Mouse (Mus musculus): ENCODE measurements around the gene Ttll1. TPM values are rescaled to one million over a fixed set of nuclear protein-coding genes. Genes with fewer than 3 reads are reported as not detected.

Ttll1 gene
- polyA plus RNA-seq, 1 experiment from 2014 or later, result 13.8 TPM

GRCm38 (mm10) chr15:83531961-83532469 lies 21.3 kb upstream of the Ttll1 start:
- Histone ChIP-seq H3K4me2 (replicated peaks; ENCODE audit: low read depth, low read length) (no peak overlapping the region), H3K9ac (replicated peaks; ENCODE audit: low read depth) (no peak overlapping the region), H3K27ac (ENCODE audit: low read length) (0 out of 2 replicates have a peak overlapping the region, but pooled peaks have one; percentile 85), H3K27me3 (replicated peaks; ENCODE audit: insufficient read depth, low read length) (0 out of 2 replicates have a peak, but pooled peaks cover 4% of the 10 kb centered on the region), H3K4me3 (ENCODE audit: low read depth, low read length) (no peak overlapping the region), H3K4me1 (ENCODE audit: insufficient read depth, low read depth, low read length) (peaks cover 29% of the 10 kb centered on the region), H3K9me3 (ENCODE audit: low read length) (no peaks in the 10 kb centered on the region), H3K36me3 (ENCODE audit: insufficient read depth, low read length) (no peaks in the 10 kb centered on the region)
- no peak for ATAC-seq
- WGBS, result 80% methylated on average over 5 of the region's 5 CpGs
- no peak for DNase-seq (ENCODE audit: low spot score)
- TF ChIP-seq EP300 (IDR thresholded peaks at IDR 0.05) (no peak), CTCF (IDR thresholded peaks at IDR 0.05) (peak; percentile 64)

GRCm38 (mm10) chr15:83530688-83531087 lies 20.0 kb upstream of the Ttll1 start:
- Histone ChIP-seq H3K4me3 (ENCODE audit: low read depth, low read length) (no peak overlapping the region), H3K9ac (replicated peaks; ENCODE audit: low read depth) (no peak overlapping the region), H3K27ac (ENCODE audit: low read length) (peak overlapping the region; percentile 85), H3K4me1 (ENCODE audit: insufficient read depth, low read depth, low read length) (peaks cover 29% of the 10 kb centered on the region), H3K9me3 (ENCODE audit: low read length) (no peaks in the 10 kb centered on the region), H3K27me3 (replicated peaks; ENCODE audit: insufficient read depth, low read length) (0 out of 2 replicates have a peak, but pooled peaks cover 4% of the 10 kb centered on the region), H3K36me3 (ENCODE audit: insufficient read depth, low read length) (no peaks in the 10 kb centered on the region), H3K4me2 (replicated peaks; ENCODE audit: low read depth, low read length) (no peak overlapping the region)
- ATAC-seq (no peak), DNase-seq (ENCODE audit: low spot score) (no peak)
- no peak for TF ChIP-seq EP300 (IDR thresholded peaks at IDR 0.05)
- TF ChIP-seq CTCF (IDR thresholded peaks at IDR 0.05), result no peak
- 40% methylated on average over 6 of the region's 6 CpGs for WGBS

- H3K36me3 ChIP-seq (ENCODE audit: insufficient read depth, low read length), result no peaks in the 10 kb centered on the region
Measured at GRCm38 (mm10) chr15:83530233-83530632, 19.5 kb upstream of the Ttll1 start.

GRCm38 (mm10) chr15:83529765-83530164 lies 19.1 kb upstream of the Ttll1 start:
- DNase-seq (ENCODE audit: low spot score) (peak; percentile 53), ATAC-seq (peak; percentile 22; the same call in 1 of the 2 replicates)
- H3K27ac ChIP-seq (ENCODE audit: low read length), result peak overlapping the region; percentile 85
- H3K4me3 ChIP-seq (ENCODE audit: low read depth, low read length), result no peak overlapping the region
- no peaks in the 10 kb centered on the region for H3K36me3 ChIP-seq (ENCODE audit: insufficient read depth, low read length)
- H3K4me1 ChIP-seq (ENCODE audit: insufficient read depth, low read depth, low read length), result peaks cover 29% of the 10 kb centered on the region
- no peak overlapping the region for H3K9ac ChIP-seq (replicated peaks; ENCODE audit: low read depth)
- WGBS, result 55% methylated on average over 5 of the region's 5 CpGs
- TF ChIP-seq CTCF (IDR thresholded peaks at IDR 0.05) (no peak), EP300 (IDR thresholded peaks at IDR 0.05) (no peak)
- H3K9me3 ChIP-seq (ENCODE audit: low read length), result no peaks in the 10 kb centered on the region
- H3K27me3 ChIP-seq (replicated peaks; ENCODE audit: insufficient read depth, low read length), result 0 out of 2 replicates have a peak, but pooled peaks cover 4% of the 10 kb centered on the region
- H3K4me2 ChIP-seq (replicated peaks; ENCODE audit: low read depth, low read length), result no peak overlapping the region

More at GRCm38 (mm10) chr15:83530233-83530632, 19.5 kb upstream of the Ttll1 start:
- 31% methylated on average over 9 of the region's 9 CpGs for WGBS
- peak overlapping the region; percentile 85 for H3K27ac ChIP-seq (ENCODE audit: low read length)
- ATAC-seq, result peak; percentile 87
- DNase-seq (ENCODE audit: low spot score), result peak; percentile 84
- peak; percentile 9; the same call in 1 of the 2 replicates for TF ChIP-seq CTCF (IDR thresholded peaks at IDR 0.05)
- peak; percentile 73 for TF ChIP-seq EP300 (IDR thresholded peaks at IDR 0.05)
- no peak overlapping the region for H3K9ac ChIP-seq (replicated peaks; ENCODE audit: low read depth)
- H3K4me1 ChIP-seq (ENCODE audit: insufficient read depth, low read depth, low read length), result peaks cover 29% of the 10 kb centered on the region
- no peak overlapping the region for H3K4me3 ChIP-seq (ENCODE audit: low read depth, low read length)
- H3K4me2 ChIP-seq (replicated peaks; ENCODE audit: low read depth, low read length), result no peak overlapping the region
- no peaks in the 10 kb centered on the region for H3K9me3 ChIP-seq (ENCODE audit: low read length)
- H3K27me3 ChIP-seq (replicated peaks; ENCODE audit: insufficient read depth, low read length), result 0 out of 2 replicates have a peak, but pooled peaks cover 4% of the 10 kb centered on the region

GRCm38 (mm10) chr15:83528892-83529291 lies 18.2 kb upstream of the Ttll1 start:
- Histone ChIP-seq H3K4me3 (ENCODE audit: low read depth, low read length) (no peak overlapping the region), H3K36me3 (ENCODE audit: insufficient read depth, low read length) (no peaks in the 10 kb centered on the region), H3K27me3 (replicated peaks; ENCODE audit: insufficient read depth, low read length) (0 out of 2 replicates have a peak, but pooled peaks cover 4% of the 10 kb centered on the region), H3K9me3 (ENCODE audit: low read length) (no peaks in the 10 kb centered on the region), H3K9ac (replicated peaks; ENCODE audit: low read depth) (no peak overlapping the region), H3K4me1 (ENCODE audit: insufficient read depth, low read depth, low read length) (peaks cover 29% of the 10 kb centered on the region), H3K27ac (ENCODE audit: low read length) (peak overlapping the region; percentile 85), H3K4me2 (replicated peaks; ENCODE audit: low read depth, low read length) (no peak overlapping the region)
- 65% methylated on average over 4 of the region's 4 CpGs for WGBS
- DNase-seq (ENCODE audit: low spot score) (no peak), ATAC-seq (no peak)
- TF ChIP-seq CTCF (IDR thresholded peaks at IDR 0.05) (no peak), EP300 (IDR thresholded peaks at IDR 0.05) (no peak)

- ATAC-seq (no peak), DNase-seq (ENCODE audit: low spot score) (peak; percentile 50)
- H3K27me3 ChIP-seq (replicated peaks; ENCODE audit: insufficient read depth, low read length), result 0 out of 2 replicates have a peak, but pooled peaks cover 4% of the 10 kb centered on the region
- peaks cover 29% of the 10 kb centered on the region for H3K4me1 ChIP-seq (ENCODE audit: insufficient read depth, low read depth, low read length)
- TF ChIP-seq CTCF (IDR thresholded peaks at IDR 0.05), result no peak
- no peak for TF ChIP-seq EP300 (IDR thresholded peaks at IDR 0.05)
- H3K27ac ChIP-seq (ENCODE audit: low read length), result peak overlapping the region; percentile 49; the same call in 1 of the 2 replicates
- H3K4me3 ChIP-seq (ENCODE audit: low read depth, low read length), result peak overlapping the region; percentile 59
- peak overlapping the region; percentile 82 for H3K4me2 ChIP-seq (replicated peaks; ENCODE audit: low read depth, low read length)
- WGBS, result 57% methylated on average over 2 of the region's 2 CpGs
- H3K9me3 ChIP-seq (ENCODE audit: low read length), result no peaks in the 10 kb centered on the region
- H3K36me3 ChIP-seq (ENCODE audit: insufficient read depth, low read length), result no peaks in the 10 kb centered on the region
- peak overlapping the region; percentile 65; the same call in 1 of the 2 replicates for H3K9ac ChIP-seq (replicated peaks; ENCODE audit: low read depth)
Measured at GRCm38 (mm10) chr15:83527747-83528146, 17.1 kb upstream of the Ttll1 start.
